Comparison of ENCODE assay signal across 8 mouse cellular contexts in the genomic region with DNA sequence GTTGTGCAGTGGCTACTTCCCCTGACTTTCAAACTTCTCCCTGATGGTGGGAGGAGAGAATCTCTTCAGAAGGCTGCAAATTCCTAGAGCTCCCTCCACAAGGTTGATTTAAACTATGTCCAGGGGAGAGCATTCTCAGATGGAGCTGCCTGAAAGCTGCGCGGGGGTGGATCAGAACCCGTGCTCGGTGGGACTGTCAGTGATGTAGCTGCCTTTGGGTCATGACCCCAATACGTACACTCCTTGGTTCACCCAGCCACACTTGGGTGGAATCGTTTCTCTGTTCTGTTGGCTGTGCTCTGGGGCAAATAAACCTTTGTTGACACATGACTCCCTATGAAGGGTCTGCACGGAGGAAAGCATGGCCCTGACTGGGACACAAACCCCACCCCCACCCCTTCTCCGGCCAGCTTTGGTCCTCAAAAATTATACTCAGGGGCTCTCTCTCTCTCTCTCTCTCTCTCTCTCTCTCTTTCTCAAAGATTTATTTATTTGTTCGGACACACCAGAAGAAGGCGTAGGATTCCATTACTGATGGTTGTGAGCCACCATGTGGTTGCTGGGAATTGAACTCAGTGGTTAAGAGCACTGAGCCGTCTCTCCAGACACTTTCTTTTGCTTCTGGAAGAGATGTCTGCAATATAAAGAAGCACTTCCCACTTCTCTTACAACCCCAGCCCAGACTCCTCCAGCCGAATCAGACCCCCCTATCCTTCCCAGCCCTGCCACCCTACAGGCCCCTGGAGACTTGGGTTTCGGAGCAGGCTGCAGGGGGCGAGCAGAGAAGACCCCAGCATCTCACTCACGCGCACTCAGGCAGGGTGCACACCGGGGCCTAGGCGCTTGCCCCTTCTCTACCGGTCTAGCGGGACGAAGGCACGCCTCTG. TPM values are rescaled to one million over a fixed set of nuclear protein-coding genes. Genes with fewer than 3 reads are reported as not detected.
DNase-seq lines count a peak whose midpoint lies in the region; ATAC-seq and TF ChIP-seq lines count a peak whose summit lies in the region.

No protein-coding gene starts in this region.

- H3K4me2 ChIP-seq in lung, embryonic 15.5 days, result peak overlapping the region; percentile 60
- peak overlapping the region; percentile 83 for H3K4me2 ChIP-seq in embryonic facial prominence, embryonic 13.5 days
- peak overlapping the region; percentile 88 for H3K4me2 ChIP-seq in intestine, postnatal 0 days (replicated peaks; ENCODE audit: low read depth)
- H3K4me2 ChIP-seq in neural tube, embryonic 13.5 days, result peak overlapping the region; percentile 71

- no peak for DNase-seq in lung, postnatal 10 days
- no peak for DNase-seq in adrenal gland, postnatal 25 days
- DNase-seq in thymus, postnatal 25 days, result no peak
- DNase-seq in cerebellum, adult 11 months, result no peak

- TF ChIP-seq CTCF in intestine, postnatal 0 days (IDR thresholded peaks at IDR 0.05; ENCODE audit: low read depth), result peak; percentile 37; the same call in 1 of the 2 replicates

- peak overlapping the region; percentile 77 for H3K27ac ChIP-seq in lung, embryonic 15.5 days
- peak overlapping the region; percentile 87 for H3K27ac ChIP-seq in embryonic facial prominence, embryonic 13.5 days
- H3K27ac ChIP-seq in intestine, postnatal 0 days (ENCODE audit: low read depth, low read length), result peak overlapping the region; percentile 65; the same call in 1 of the 2 replicates
- peak overlapping the region; percentile 85 for H3K27ac ChIP-seq in neural tube, embryonic 13.5 days (replicated peaks)

- 0 out of 2 replicates have a peak, but pooled peaks have one; percentile 1 for ATAC-seq in lung, embryonic 15.5 days (ENCODE audit: borderline replicate concordance, extremely low read depth, low FRiP score, low TSS enrichment)
- ATAC-seq in embryonic facial prominence, embryonic 13.5 days (ENCODE audit: insufficient number of reproducible peaks, insufficient read depth, low FRiP score, low TSS enrichment, low read depth), result peak; percentile 46; the same call in 1 of the 2 replicates
- peak; percentile 7 for ATAC-seq in intestine, postnatal 0 days
- peak; percentile 78; the same call in 1 of the 2 replicates for ATAC-seq in neural tube, embryonic 13.5 days (ENCODE audit: low read depth)

- peaks cover 29% of the 10 kb centered on the region for H3K36me3 ChIP-seq in lung, embryonic 15.5 days
- peaks cover 52% of the 10 kb centered on the region for H3K36me3 ChIP-seq in embryonic facial prominence, embryonic 13.5 days
- peaks cover 25% of the 10 kb centered on the region; the same call in 1 of the 2 replicates for H3K36me3 ChIP-seq in intestine, postnatal 0 days (ENCODE audit: control insufficient read depth, insufficient read depth)
- peaks cover 50% of the 10 kb centered on the region for H3K36me3 ChIP-seq in neural tube, embryonic 13.5 days

- H3K27me3 ChIP-seq in lung, embryonic 15.5 days, result no peaks in the 10 kb centered on the region
- H3K27me3 ChIP-seq in embryonic facial prominence, embryonic 13.5 days, result no peaks in the 10 kb centered on the region
- no peaks in the 10 kb centered on the region for H3K27me3 ChIP-seq in intestine, postnatal 0 days (replicated peaks; ENCODE audit: control insufficient read depth, insufficient read depth, low read length)
- H3K27me3 ChIP-seq in neural tube, embryonic 13.5 days, result no peaks in the 10 kb centered on the region

- WGBS in lung, embryonic 15.5 days, result 4% methylated on average over 22 of the region's 22 CpGs
- 5% methylated on average over 22 of the region's 22 CpGs for WGBS in embryonic facial prominence, embryonic 13.5 days
- 4% methylated on average over 22 of the region's 22 CpGs for WGBS in intestine, postnatal 0 days
- WGBS in neural tube, embryonic 13.5 days, result 4% methylated on average over 22 of the region's 22 CpGs

- peak overlapping the region; percentile 66 for H3K4me3 ChIP-seq in lung, embryonic 15.5 days
- H3K4me3 ChIP-seq in embryonic facial prominence, embryonic 13.5 days, result peak overlapping the region; percentile 90
- peak overlapping the region; percentile 77 for H3K4me3 ChIP-seq in intestine, postnatal 0 days (ENCODE audit: low read depth, low read length)
- peak overlapping the region; percentile 70 for H3K4me3 ChIP-seq in neural tube, embryonic 13.5 days

- H3K9ac ChIP-seq in lung, embryonic 15.5 days, result peak overlapping the region; percentile 75
- peak overlapping the region; percentile 83 for H3K9ac ChIP-seq in embryonic facial prominence, embryonic 13.5 days
- peak overlapping the region; percentile 57 for H3K9ac ChIP-seq in intestine, postnatal 0 days (ENCODE audit: low read depth, low read length)
- H3K9ac ChIP-seq in neural tube, embryonic 13.5 days, result peak overlapping the region; percentile 80

- H3K9me3 ChIP-seq in lung, embryonic 15.5 days, result no peaks in the 10 kb centered on the region
- H3K9me3 ChIP-seq in embryonic facial prominence, embryonic 13.5 days, result no peaks in the 10 kb centered on the region; the same call in 1 of the 2 replicates
- H3K9me3 ChIP-seq in intestine, postnatal 0 days (ENCODE audit: control insufficient read depth), result no peaks in the 10 kb centered on the region
- H3K9me3 ChIP-seq in neural tube, embryonic 13.5 days, result no peaks in the 10 kb centered on the region

- H3K4me1 ChIP-seq in lung, embryonic 15.5 days, result peaks cover 20% of the 10 kb centered on the region
- peaks cover 23% of the 10 kb centered on the region for H3K4me1 ChIP-seq in embryonic facial prominence, embryonic 13.5 days
- peaks cover 3% of the 10 kb centered on the region; the same call in 1 of the 2 replicates for H3K4me1 ChIP-seq in intestine, postnatal 0 days (replicated peaks; ENCODE audit: control insufficient read depth, insufficient read depth, low read length)
- peaks cover 26% of the 10 kb centered on the region for H3K4me1 ChIP-seq in neural tube, embryonic 13.5 days (replicated peaks)

RNA-seq across cellular contexts. Expression of gene Miip, which starts 0.8 kb away (rescaled TPM):
- 44.2 and 44.9 TPM in 2 replicates for polyA plus RNA-seq in lung, embryonic 15.5 days (2015; fragmentation: Nextera tagmentation; extraction: Ambion mirVana)
- polyA plus RNA-seq in embryonic facial prominence, embryonic 13.5 days (2015; fragmentation: Nextera tagmentation; extraction: Ambion mirVana), result 46.1 and 51.3 TPM in 2 replicates
- 10.0 and 13.3 TPM in 2 replicates for polyA plus RNA-seq in intestine, postnatal 0 days (2015; fragmentation: Nextera tagmentation; extraction: Ambion mirVana)
- 40.8 and 45.1 TPM in 2 replicates for polyA plus RNA-seq in neural tube, embryonic 13.5 days (2015; fragmentation: Nextera tagmentation; extraction: Ambion mirVana)
- 31.9 and 37.7 TPM in 2 replicates for total RNA-seq in adrenal gland, postnatal 25 days (2021)

RNA-seq across cellular contexts. Expression of gene Fv1, which starts 1.0 kb away (rescaled TPM):
- 8.4 and 10.7 TPM in 2 replicates for polyA plus RNA-seq in lung, embryonic 15.5 days (2015; fragmentation: Nextera tagmentation; extraction: Ambion mirVana)
- 13.8 and 14.9 TPM in 2 replicates for polyA plus RNA-seq in embryonic facial prominence, embryonic 13.5 days (2015; fragmentation: Nextera tagmentation; extraction: Ambion mirVana)
- polyA plus RNA-seq in intestine, postnatal 0 days (2015; fragmentation: Nextera tagmentation; extraction: Ambion mirVana), result 1.3 and 1.8 TPM in 2 replicates
- 12.0 and 14.3 TPM in 2 replicates for polyA plus RNA-seq in neural tube, embryonic 13.5 days (2015; fragmentation: Nextera tagmentation; extraction: Ambion mirVana)
- 12.2 and 16.6 TPM in 2 replicates for total RNA-seq in adrenal gland, postnatal 25 days (2021)

RNA-seq across cellular contexts. Expression of gene Zfp933, which starts 19.6 kb away (rescaled TPM):
- 4.6 and 5.0 TPM in 2 replicates for polyA plus RNA-seq in lung, embryonic 15.5 days (2015; fragmentation: Nextera tagmentation; extraction: Ambion mirVana)
- 7.9 and 8.6 TPM in 2 replicates for polyA plus RNA-seq in embryonic facial prominence, embryonic 13.5 days (2015; fragmentation: Nextera tagmentation; extraction: Ambion mirVana)
- 3.4 and 3.6 TPM in 2 replicates for polyA plus RNA-seq in intestine, postnatal 0 days (2015; fragmentation: Nextera tagmentation; extraction: Ambion mirVana)
- polyA plus RNA-seq in neural tube, embryonic 13.5 days (2015; fragmentation: Nextera tagmentation; extraction: Ambion mirVana), result 5.3 and 6.4 TPM in 2 replicates
- total RNA-seq in adrenal gland, postnatal 25 days (2021), result 36.5 and 37.1 TPM in 2 replicates

RNA-seq across cellular contexts. Expression of gene Mfn2, which starts 36.7 kb away (rescaled TPM):
- polyA plus RNA-seq in lung, embryonic 15.5 days (2015; fragmentation: Nextera tagmentation; extraction: Ambion mirVana), result 34.0 and 36.2 TPM in 2 replicates
- polyA plus RNA-seq in embryonic facial prominence, embryonic 13.5 days (2015; fragmentation: Nextera tagmentation; extraction: Ambion mirVana), result 34.3 and 34.6 TPM in 2 replicates
- 44.2 and 46.9 TPM in 2 replicates for polyA plus RNA-seq in intestine, postnatal 0 days (2015; fragmentation: Nextera tagmentation; extraction: Ambion mirVana)
- polyA plus RNA-seq in neural tube, embryonic 13.5 days (2015; fragmentation: Nextera tagmentation; extraction: Ambion mirVana), result 76.3 and 79.0 TPM in 2 replicates
- total RNA-seq in adrenal gland, postnatal 25 days (2021), result 151 and 217 TPM in 2 replicates

RNA-seq across cellular contexts. Expression of gene Zfp984, which starts 58.2 kb away (rescaled TPM):
- polyA plus RNA-seq in lung, embryonic 15.5 days (2015; fragmentation: Nextera tagmentation; extraction: Ambion mirVana), result 5.9 and 6.3 TPM in 2 replicates
- polyA plus RNA-seq in embryonic facial prominence, embryonic 13.5 days (2015; fragmentation: Nextera tagmentation; extraction: Ambion mirVana), result 7.6 TPM in 2 replicates
- polyA plus RNA-seq in intestine, postnatal 0 days (2015; fragmentation: Nextera tagmentation; extraction: Ambion mirVana), result 16.2 and 17.9 TPM in 2 replicates
- 3.7 and 5.0 TPM in 2 replicates for polyA plus RNA-seq in neural tube, embryonic 13.5 days (2015; fragmentation: Nextera tagmentation; extraction: Ambion mirVana)
- 7.2 TPM in 2 replicates for total RNA-seq in adrenal gland, postnatal 25 days (2021)

Comparison
In these comparisons a context has a peak if more than half of its experiments do, and no peak if none do; other contexts are left out.
1. ATAC-seq: peak in every context shown above with its lines; median percentile 78 in neural tube, embryonic 13.5 days; 46 in embryonic facial prominence, embryonic 13.5 days; 7 in intestine, postnatal 0 days; 1 in lung, embryonic 15.5 days.